Mouse (Mus musculus) E14TG2a.4 (cell line): Measurements from ENCODE around the gene Gpd1.
"Not testable (repeated sequence)": the region's sequence is repeated elsewhere in the genome, so short reads cannot be mapped to it uniquely, and the experiment has no call there.

ENCODE experiments used
- CTCF ChIP-seq: conservative IDR thresholded peaks from 2 replicates; pipeline ENCODE4 v1.5.1; 2014; ENCODE audit warnings: low read length
- POU5F1 ChIP-seq: IDR thresholded peaks from 2 replicates; pipeline ENCODE4 v1.6.1; 2014; ENCODE audit warnings: low read length, borderline replicate concordance

DNA sequence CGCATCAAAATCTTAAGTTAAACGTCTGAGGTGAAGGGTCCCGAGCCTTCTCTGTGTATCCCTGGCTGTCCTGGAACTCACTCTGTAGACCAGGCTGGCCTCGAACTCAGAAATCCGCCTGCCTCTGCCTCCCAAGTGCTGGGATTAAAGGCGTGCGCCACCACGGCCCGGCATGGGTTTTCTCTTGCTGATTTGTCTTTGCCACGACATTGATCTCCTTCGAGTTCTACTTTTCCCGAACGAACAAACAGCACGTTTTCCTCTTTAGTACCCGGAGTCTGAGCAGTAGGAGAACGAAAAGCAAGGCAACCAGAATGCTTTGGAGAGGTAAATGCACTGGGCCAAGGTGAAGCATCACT, 15.7 kb upstream of the Gpd1 start:
- not testable (repeated sequence) for TF ChIP-seq POU5F1, CTCF
